Mouse (Mus musculus): ENCODE data around the gene Mllt1.

The Mllt1 gene

DNA sequence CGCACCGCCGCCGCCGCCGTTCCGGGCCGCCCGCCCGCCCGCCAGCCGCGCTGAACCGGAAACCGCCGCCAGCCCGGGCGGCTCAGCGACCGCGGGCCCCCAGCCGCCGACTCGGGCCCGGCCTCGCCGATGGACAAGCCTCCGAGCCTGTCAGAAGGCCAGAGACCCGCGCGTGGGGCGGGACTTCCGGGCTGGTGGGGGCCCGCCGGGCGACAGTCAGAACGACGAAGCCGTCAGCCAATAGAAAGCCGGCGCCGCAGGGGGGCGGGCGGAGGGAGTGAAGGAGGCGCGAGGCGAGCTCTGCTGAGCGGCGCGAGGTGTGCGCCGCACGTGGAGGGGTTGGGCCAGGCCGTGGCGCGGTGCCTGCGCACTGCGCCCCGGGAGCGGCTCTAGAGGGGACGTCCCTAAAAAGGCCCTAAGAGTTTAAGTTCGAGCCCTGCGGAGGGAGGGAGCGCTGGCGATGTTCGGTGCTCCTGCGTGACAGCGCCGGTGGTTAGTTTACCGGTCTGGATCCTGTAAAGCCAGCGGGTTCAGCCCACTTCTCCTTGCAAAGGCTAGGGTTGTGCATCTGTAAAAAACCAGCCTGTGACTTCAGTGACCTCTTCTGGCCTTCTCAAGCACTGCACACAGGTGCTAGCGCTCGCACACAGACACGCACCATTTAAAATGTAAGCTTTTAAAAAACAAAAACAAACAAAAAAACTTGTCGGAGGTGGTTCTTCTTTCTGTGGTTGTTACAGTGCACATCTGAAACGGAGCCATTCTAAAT, at the start of gene Mllt1:
Gene Mllt1, minus strand, starts transcription at position 53 of the 769 bp plus-strand sequence.
- peak; percentile 96 for DNase-seq (ENCODE audit: low read depth)

DNA sequence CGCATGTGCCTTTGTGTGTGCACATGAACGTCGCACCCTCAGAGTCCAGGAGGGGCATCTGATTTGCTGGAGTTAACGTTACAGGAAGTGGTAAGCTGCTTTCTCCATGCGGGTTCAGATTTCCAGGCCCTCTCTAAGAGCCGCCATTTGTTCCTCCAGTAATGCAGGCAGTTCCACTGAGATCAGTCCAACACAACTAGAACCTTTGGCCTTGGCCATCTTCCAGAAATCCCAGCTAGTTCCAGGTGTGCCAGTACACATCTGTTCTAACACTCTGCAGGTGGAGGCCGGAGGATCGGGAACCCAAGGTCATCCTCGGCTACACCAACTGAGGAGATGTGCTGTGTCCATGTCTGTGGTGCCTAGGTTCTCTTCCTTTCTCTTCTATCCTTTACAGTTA, 49.7 kb upstream of the Mllt1 start:
- DNase-seq (ENCODE audit: low read depth): no peak

- no peak for DNase-seq (ENCODE audit: low read depth)
Measured at GRCm38 (mm10) chr17:56982013-56982412, 46.8 kb upstream of the Mllt1 start, which contains the start of gene Acer1. TSS of gene Acer1 (minus strand) at chr17:56982126.

GRCm38 (mm10) chr17:56981049-56981448, 45.8 kb upstream of the Mllt1 start:
- DNase-seq (ENCODE audit: low read depth): no peak

DNA sequence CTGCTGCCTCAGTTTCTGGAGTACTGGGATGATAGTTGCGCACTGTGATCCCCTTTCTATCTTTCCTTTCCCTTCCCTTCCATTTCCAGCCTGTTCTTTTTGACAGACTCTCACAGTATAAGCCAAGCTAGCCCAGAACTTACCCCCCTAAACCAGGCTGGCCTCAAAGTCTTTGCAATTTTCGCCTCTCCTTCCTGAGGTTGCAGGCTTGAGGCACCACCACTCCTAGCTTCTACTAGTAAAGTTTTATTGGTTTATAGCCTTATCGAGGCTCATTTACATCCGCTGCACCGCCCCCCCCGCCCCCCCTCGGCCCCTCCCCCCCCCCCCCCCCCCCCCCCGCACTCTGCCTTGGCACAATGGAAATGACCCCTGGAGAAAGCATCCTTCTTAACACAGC, 44.3 kb upstream of the Mllt1 start:
- DNase-seq (ENCODE audit: low read depth): no peak

DNA sequence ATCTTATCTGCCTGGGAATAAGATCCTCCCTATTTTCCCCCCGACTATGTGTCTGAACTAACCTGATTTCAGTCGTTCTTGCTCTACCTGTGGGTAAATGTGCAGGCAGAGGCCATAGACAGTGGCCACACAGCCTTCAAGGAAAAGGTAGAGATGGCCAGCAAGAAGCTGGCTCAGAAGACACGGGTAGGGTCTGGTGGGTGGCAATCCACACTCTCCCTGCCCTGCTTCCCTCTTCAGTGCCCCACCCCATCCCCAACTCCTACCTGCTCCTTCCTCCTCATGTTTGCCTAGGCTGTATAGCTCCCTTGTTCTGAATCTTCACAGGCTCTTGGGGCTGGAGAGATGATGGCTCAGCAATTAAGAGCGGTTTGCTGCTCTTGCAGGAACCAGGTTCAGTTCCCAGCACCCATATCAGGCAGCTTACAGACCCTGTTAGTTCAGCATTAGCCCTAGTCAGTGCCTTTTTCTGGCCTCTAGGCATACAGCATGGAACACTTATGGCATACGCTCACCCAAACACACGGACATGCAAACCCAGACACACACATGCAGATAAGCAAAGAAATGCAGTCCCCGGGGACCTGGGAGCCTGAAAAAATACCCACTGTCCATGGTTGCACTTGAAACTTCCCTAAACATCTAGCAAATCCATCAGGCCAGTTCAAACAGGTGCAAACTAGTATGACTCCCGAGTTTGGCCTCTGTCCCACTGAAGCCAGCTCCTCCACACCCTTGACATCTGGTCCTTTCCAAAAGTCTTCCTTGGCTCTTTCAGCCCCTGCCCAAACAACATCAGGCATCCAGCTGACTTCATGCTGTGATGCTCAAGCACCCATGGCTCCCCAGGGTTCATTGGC, 41.5 kb upstream of the Mllt1 start:
- no peak for DNase-seq (ENCODE audit: low read depth)

- no peak for DNase-seq (ENCODE audit: low read depth)
Measured at GRCm38 (mm10) chr17:56975391-56975790, 40.2 kb upstream of the Mllt1 start.

GRCm38 (mm10) chr17:56974708-56975240, 39.6 kb upstream of the Mllt1 start:
- DNase-seq (ENCODE audit: low read depth): no peak

DNA sequence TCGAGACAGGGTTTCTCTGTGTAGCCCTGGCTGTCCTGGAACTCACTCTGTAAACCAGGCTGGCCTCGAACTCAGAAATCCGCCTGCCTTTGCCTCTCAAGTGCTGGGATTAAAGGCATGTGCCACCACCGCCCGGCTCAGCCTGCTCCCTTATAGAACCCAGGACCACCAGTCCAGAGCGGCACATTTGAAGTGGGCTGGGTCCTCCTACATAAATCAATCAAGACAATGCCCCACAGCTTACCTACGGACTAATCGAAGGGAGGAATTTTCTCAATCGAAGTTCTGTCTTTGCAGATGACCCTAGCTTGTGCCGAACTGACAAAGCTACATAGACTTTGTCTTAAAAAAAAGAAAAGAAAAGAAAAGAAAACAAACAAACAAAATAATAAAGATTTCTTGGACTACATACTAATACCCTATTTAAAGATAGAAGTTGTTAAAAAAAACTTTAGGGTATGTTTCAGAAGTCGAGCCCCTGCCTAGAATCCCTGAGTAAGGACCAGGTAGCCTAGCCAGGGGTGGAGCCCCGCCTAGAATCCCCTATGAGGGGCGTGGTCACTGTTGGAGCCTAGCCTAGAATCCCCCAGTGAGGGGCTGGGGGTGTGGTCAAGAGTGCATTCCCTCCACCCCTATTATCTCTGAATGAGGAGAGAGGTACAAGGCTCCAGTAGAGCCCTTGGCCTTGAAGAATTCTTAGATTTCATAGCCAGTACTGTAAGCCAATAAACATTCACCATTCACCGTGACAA, 38.9 kb upstream of the Mllt1 start:
- no peak for DNase-seq (ENCODE audit: low read depth)

- DNase-seq (ENCODE audit: low read depth): no peak
Measured at GRCm38 (mm10) chr17:56970081-56970480, 34.9 kb upstream of the Mllt1 start.

GRCm38 (mm10) chr17:56969321-56969720, 34.1 kb upstream of the Mllt1 start:
- DNase-seq (ENCODE audit: low read depth): no peak

DNA sequence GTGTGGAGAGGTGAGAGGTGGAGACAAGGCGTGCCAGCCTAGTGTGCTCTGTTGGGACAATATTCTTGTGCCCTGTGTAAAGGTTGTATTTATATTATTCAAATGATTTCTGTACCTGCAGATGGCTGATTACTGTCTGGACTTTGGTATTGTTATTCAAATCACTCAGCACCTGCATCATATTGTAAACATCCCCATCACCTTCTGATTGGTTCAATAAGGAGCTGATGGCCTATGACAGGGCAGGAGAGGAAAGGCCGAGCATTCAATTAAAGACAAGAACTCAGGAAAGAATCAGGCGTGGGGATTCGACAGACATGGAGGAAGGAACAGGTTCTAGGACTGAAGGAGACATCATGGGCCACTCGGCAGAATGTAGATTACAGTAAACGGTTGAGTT, 28.4 kb upstream of the Mllt1 start:
- DNase-seq (ENCODE audit: low read depth): no peak

- no peak for DNase-seq (ENCODE audit: low read depth)
Measured at GRCm38 (mm10) chr17:56962642-56963405, 27.6 kb upstream of the Mllt1 start.

GRCm38 (mm10) chr17:56961880-56962279, 26.7 kb upstream of the Mllt1 start:
- no peak for DNase-seq (ENCODE audit: low read depth)

- no peak for DNase-seq (ENCODE audit: low read depth)
Measured at GRCm38 (mm10) chr17:56958667-56959066, 23.5 kb upstream of the Mllt1 start.

DNA sequence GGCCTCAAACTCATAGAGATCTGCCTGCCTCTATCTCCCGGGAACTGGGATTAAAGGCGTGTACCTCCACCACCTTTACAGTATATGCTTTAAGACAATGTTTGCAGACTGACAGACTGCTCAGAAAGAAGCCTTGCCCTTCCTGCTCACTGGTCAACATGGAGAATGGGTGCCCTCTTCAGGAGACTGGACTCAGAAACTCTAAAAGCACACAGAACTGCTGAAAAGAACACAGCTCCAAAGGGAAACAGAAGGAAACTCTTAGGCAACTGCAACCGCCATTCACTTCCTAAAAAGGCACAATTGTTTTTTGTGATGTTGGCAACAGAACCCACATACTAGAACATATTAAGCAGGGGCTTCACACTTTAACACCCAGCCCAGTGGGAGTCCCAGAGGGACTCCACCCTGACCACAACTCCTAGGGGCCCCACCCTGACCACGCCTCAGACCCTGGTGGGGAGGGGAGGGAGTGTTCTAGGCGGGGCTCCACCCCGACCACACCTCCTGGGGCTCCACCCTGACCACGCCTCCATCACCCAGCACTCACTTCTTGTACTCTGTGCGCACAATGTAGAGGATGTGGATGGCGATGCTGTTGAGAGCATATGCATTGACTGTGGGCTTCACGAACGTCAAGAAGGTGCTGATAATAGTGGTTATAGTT, 22.7 kb upstream of the Mllt1 start:
- DNase-seq (ENCODE audit: low read depth): peak; percentile 68

GRCm38 (mm10) chr17:56954871-56955270, 19.7 kb upstream of the Mllt1 start:
- no peak for DNase-seq (ENCODE audit: low read depth)

DNA sequence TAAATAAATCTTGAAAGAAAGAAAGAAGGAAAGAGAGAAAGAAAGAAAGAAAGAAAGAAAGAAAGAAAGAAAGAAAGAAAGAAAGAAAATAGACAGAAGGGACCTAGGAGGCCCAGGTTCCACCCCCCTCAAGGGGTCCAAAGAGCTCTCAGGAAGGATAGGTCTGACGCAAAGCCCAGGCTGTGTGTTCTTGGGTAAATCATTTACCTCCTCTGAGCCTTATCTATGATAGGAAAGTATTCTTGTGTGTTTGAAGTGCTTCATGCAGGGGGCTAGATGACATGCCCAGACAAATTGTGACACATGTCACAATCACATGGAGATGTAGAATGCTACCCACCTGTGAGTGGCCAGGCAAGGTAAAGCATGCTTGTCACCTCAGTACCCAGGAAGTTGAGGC, 17.4 kb upstream of the Mllt1 start:
- DNase-seq (ENCODE audit: low read depth): no peak

DNA sequence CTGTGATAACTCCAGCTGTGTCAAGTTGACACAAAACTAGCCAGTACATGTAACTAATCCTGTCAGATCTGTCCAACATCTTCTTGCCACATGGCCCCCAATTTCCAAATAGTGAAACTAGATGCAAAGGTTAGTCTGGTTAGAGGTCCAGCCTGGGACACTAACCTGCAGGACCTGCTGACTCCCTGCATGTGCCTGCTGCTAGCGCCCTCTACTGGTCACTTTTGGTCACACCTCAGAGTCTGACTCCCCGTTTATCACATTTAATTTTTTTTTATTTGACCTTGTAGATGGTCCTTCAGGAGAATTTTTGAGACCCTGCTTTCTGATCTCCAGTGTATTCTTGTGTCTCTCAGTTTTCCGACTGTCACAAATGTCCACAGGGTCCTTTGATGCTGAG, 15.7 kb upstream of the Mllt1 start:
- peak; percentile 62 for DNase-seq (ENCODE audit: low read depth)

- no peak for DNase-seq (ENCODE audit: low read depth)
Measured at GRCm38 (mm10) chr17:56938751-56939150, 3.5 kb upstream of the Mllt1 start.

DNA sequence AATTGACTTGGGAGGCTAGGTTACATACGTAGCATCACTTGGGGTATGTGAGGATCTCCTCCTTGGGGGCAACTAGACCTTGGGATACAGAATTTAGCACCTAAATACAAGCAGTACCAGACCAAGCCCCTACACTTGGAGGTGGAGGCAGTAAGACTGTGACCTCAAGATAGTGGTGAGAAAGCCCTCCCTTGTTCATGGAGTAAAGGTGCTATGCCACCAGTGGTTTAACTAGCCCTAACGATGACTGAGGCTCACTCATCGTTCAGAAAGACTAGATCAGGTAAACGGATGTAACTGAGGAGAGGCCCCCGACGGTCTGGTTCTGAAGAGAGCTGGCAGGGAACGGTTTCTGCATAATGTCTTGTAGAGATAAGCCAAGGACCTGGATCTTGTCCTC, 1.5 kb upstream of the Mllt1 start:
- no peak for DNase-seq (ENCODE audit: low read depth)
